Mouse (Mus musculus): Measurements from ENCODE around the gene Tagln2. TPM values are rescaled to one million over a fixed set of nuclear protein-coding genes. Genes with fewer than 3 reads are reported as not detected.
A peak's percentile ranks its signal among the peaks of the same experiment; 100 is the strongest.

Gene Tagln2
- polyA plus RNA-seq, 1 experiment = 286 TPM

GRCm38 (mm10) chr1:172510421-172510972 lies 10.7 kb downstream of the Tagln2 start:
- DNase-seq = peak; percentile 73
- peaks cover 30% of the 10 kb centered on the region for H3K4me1 ChIP-seq (ENCODE audit: control insufficient read depth, insufficient read depth, low read length)
- no peak for TF ChIP-seq CTCF (conservative IDR thresholded peaks at IDR 0.05; ENCODE audit: insufficient read depth, insufficient read length, low read depth, low read length)
- TF ChIP-seq POLR2A (IDR thresholded peaks at IDR 0.05; ENCODE audit: low read depth, low read length) = no peak
- H3K27me3 ChIP-seq (replicated peaks; ENCODE audit: control insufficient read depth, insufficient read depth, low read length) = no peaks in the 10 kb centered on the region
- 25% methylated on average over 13 of the region's 13 CpGs for WGBS
- no peak overlapping the region for H3K4me3 ChIP-seq (ENCODE audit: insufficient read depth, low read depth, low read length)
- peak overlapping the region; percentile 32; the same call in 1 of the 2 replicates for H3K27ac ChIP-seq (ENCODE audit: insufficient read depth, low read depth, low read length)
- peaks cover 2% of the 10 kb centered on the region; the same call in 1 of the 2 replicates for H3K36me3 ChIP-seq (ENCODE audit: control insufficient read depth, insufficient read depth, low read length)

- Histone ChIP-seq H3K27ac (ENCODE audit: insufficient read depth, low read depth, low read length) (peak overlapping the region; percentile 87), H3K27me3 (replicated peaks; ENCODE audit: control insufficient read depth, insufficient read depth, low read length) (no peaks in the 10 kb centered on the region), H3K4me3 (ENCODE audit: insufficient read depth, low read depth, low read length) (no peak overlapping the region), H3K36me3 (ENCODE audit: control insufficient read depth, insufficient read depth, low read length) (no peaks in the 10 kb centered on the region), H3K4me1 (ENCODE audit: control insufficient read depth, insufficient read depth, low read length) (peaks cover 28% of the 10 kb centered on the region)
- DNase-seq = peak; percentile 87
- TF ChIP-seq CTCF (conservative IDR thresholded peaks at IDR 0.05; ENCODE audit: insufficient read depth, insufficient read length, low read depth, low read length) = peak; percentile 18; the same call in 1 of the 2 replicates
- TF ChIP-seq POLR2A (IDR thresholded peaks at IDR 0.05; ENCODE audit: low read depth, low read length) = no peak
- WGBS = 30% methylated on average over 13 of the region's 13 CpGs
Measured at GRCm38 (mm10) chr1:172512962-172513361, 13.1 kb downstream of the Tagln2 start.

- H3K4me3 ChIP-seq (ENCODE audit: insufficient read depth, low read depth, low read length) = no peak overlapping the region
- WGBS = 61% methylated on average over 17 of the region's 17 CpGs
- H3K36me3 ChIP-seq (ENCODE audit: control insufficient read depth, insufficient read depth, low read length) = no peaks in the 10 kb centered on the region
- peak overlapping the region; percentile 87 for H3K27ac ChIP-seq (ENCODE audit: insufficient read depth, low read depth, low read length)
- H3K4me1 ChIP-seq (ENCODE audit: control insufficient read depth, insufficient read depth, low read length) = peaks cover 24% of the 10 kb centered on the region
- peak; percentile 66 for DNase-seq
- TF ChIP-seq POLR2A (IDR thresholded peaks at IDR 0.05; ENCODE audit: low read depth, low read length) (no peak), CTCF (conservative IDR thresholded peaks at IDR 0.05; ENCODE audit: insufficient read depth, insufficient read length, low read depth, low read length) (no peak)
- H3K27me3 ChIP-seq (replicated peaks; ENCODE audit: control insufficient read depth, insufficient read depth, low read length) = no peaks in the 10 kb centered on the region
Measured at GRCm38 (mm10) chr1:172513525-172514212, 13.8 kb downstream of the Tagln2 start.

GRCm38 (mm10) chr1:172514213-172514529 lies 14.3 kb downstream of the Tagln2 start:
- no peaks in the 10 kb centered on the region for H3K27me3 ChIP-seq (replicated peaks; ENCODE audit: control insufficient read depth, insufficient read depth, low read length)
- no peak for TF ChIP-seq POLR2A (IDR thresholded peaks at IDR 0.05; ENCODE audit: low read depth, low read length)
- TF ChIP-seq CTCF (conservative IDR thresholded peaks at IDR 0.05; ENCODE audit: insufficient read depth, insufficient read length, low read depth, low read length) = no peak
- WGBS = 67% methylated on average over 4 of the region's 4 CpGs
- no peak overlapping the region for H3K4me3 ChIP-seq (ENCODE audit: insufficient read depth, low read depth, low read length)
- H3K4me1 ChIP-seq (ENCODE audit: control insufficient read depth, insufficient read depth, low read length) = peaks cover 21% of the 10 kb centered on the region
- H3K36me3 ChIP-seq (ENCODE audit: control insufficient read depth, insufficient read depth, low read length) = no peaks in the 10 kb centered on the region
- peak overlapping the region; percentile 87 for H3K27ac ChIP-seq (ENCODE audit: insufficient read depth, low read depth, low read length)
- no peak for DNase-seq

- Histone ChIP-seq H3K4me3 (ENCODE audit: insufficient read depth, low read depth, low read length) (no peak overlapping the region), H3K27ac (ENCODE audit: insufficient read depth, low read depth, low read length) (peak overlapping the region; percentile 87), H3K27me3 (replicated peaks; ENCODE audit: control insufficient read depth, insufficient read depth, low read length) (no peaks in the 10 kb centered on the region), H3K4me1 (ENCODE audit: control insufficient read depth, insufficient read depth, low read length) (peaks cover 18% of the 10 kb centered on the region), H3K36me3 (ENCODE audit: control insufficient read depth, insufficient read depth, low read length) (no peaks in the 10 kb centered on the region)
- TF ChIP-seq POLR2A (IDR thresholded peaks at IDR 0.05; ENCODE audit: low read depth, low read length) (no peak), CTCF (conservative IDR thresholded peaks at IDR 0.05; ENCODE audit: insufficient read depth, insufficient read length, low read depth, low read length) (no peak)
- whole genome bisulfite sequencing = 59% methylated on average over 7 of the region's 7 CpGs
- DNase-seq = peak; percentile 66
Measured at GRCm38 (mm10) chr1:172514551-172515268, 14.9 kb downstream of the Tagln2 start.

GRCm38 (mm10) chr1:172515396-172515795 lies 15.5 kb downstream of the Tagln2 start:
- 38% methylated on average over 1 of the region's 1 CpGs for WGBS

GRCm38 (mm10) chr1:172518013-172518412 lies 18.2 kb downstream of the Tagln2 start:
- peak; percentile 47 for TF ChIP-seq CTCF (conservative IDR thresholded peaks at IDR 0.05; ENCODE audit: insufficient read depth, insufficient read length, low read depth, low read length)
- TF ChIP-seq POLR2A (IDR thresholded peaks at IDR 0.05; ENCODE audit: low read depth, low read length) = no peak
- no peak overlapping the region for H3K27ac ChIP-seq (ENCODE audit: insufficient read depth, low read depth, low read length)
- no peaks in the 10 kb centered on the region for H3K36me3 ChIP-seq (ENCODE audit: control insufficient read depth, insufficient read depth, low read length)
- DNase-seq = no peak
- no peaks in the 10 kb centered on the region for H3K27me3 ChIP-seq (replicated peaks; ENCODE audit: control insufficient read depth, insufficient read depth, low read length)
- WGBS = 78% methylated on average over 4 of the region's 4 CpGs
- peaks cover 12% of the 10 kb centered on the region for H3K4me1 ChIP-seq (ENCODE audit: control insufficient read depth, insufficient read depth, low read length)
- no peak overlapping the region for H3K4me3 ChIP-seq (ENCODE audit: insufficient read depth, low read depth, low read length)

More at GRCm38 (mm10) chr1:172515396-172515795, 15.5 kb downstream of the Tagln2 start:
- H3K4me3 ChIP-seq (ENCODE audit: insufficient read depth, low read depth, low read length) = no peak overlapping the region
- DNase-seq = peak; percentile 74
- no peaks in the 10 kb centered on the region for H3K36me3 ChIP-seq (ENCODE audit: control insufficient read depth, insufficient read depth, low read length)
- H3K27me3 ChIP-seq (replicated peaks; ENCODE audit: control insufficient read depth, insufficient read depth, low read length) = no peaks in the 10 kb centered on the region
- TF ChIP-seq POLR2A (IDR thresholded peaks at IDR 0.05; ENCODE audit: low read depth, low read length) (no peak), CTCF (conservative IDR thresholded peaks at IDR 0.05; ENCODE audit: insufficient read depth, insufficient read length, low read depth, low read length) (no peak)
- peaks cover 12% of the 10 kb centered on the region for H3K4me1 ChIP-seq (ENCODE audit: control insufficient read depth, insufficient read depth, low read length)
- H3K27ac ChIP-seq (ENCODE audit: insufficient read depth, low read depth, low read length) = peak overlapping the region; percentile 78

All from kidney, adult 2 months (tissue).